8 mouse cellular contexts compared by ENCODE assay signal in the genomic region with DNA sequence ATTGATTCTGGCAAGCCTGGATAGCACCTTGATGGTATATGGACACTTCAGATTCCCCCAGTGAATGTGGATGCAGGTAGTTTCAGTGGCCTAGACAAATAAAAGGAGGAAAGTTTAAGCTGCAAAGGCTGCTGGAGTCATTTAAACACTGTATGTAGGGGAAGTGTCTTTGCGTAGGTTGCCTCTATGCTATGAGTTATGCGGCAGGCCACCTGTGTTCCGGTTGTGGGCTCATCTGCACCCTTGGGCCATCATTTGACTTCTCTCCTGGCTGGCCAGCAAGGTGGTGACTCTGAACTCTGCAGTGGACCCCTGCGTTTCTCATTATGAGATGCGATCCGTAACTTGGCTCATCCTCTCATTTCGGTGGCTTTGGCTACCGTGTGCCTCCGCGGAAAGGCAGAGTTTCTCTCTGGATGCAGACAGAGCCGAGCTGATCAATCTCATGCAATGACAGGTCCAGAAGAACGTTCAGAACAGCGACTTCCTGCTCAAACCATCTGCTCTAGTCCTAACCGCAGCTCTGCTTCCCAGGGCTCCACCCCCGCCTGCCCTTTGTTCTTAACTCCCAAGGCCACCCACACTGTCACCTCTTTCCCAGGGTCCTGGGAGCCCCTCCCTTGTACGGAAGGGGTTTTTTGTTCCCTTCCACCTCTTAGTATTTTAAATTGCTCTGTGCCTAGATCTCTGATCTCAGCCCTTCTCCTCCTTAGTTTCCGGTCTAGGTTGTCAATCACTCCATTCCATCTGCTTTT. TPM values are rescaled to one million over a fixed set of nuclear protein-coding genes. Genes with fewer than 3 reads are reported as not detected.
A peak's percentile ranks its signal among the peaks of the same experiment; 100 is the strongest.
DNase-seq lines count a peak whose midpoint lies in the region; ATAC-seq and TF ChIP-seq lines count a peak whose summit lies in the region.

No protein-coding gene starts in this region.

- ATAC-seq in lung, embryonic 14.5 days (ENCODE audit: insufficient read depth) = peak; percentile 71; the same call in 1 of the 2 replicates
- ATAC-seq in forebrain, embryonic 16.5 days = peak; percentile 80
- peak; percentile 77 for ATAC-seq in neural tube, embryonic 12.5 days (ENCODE audit: low FRiP score, low read depth)

- H3K27me3 ChIP-seq in lung, embryonic 14.5 days (ENCODE audit: insufficient read depth, low read length) = no peaks in the 10 kb centered on the region
- H3K27me3 ChIP-seq in forebrain, embryonic 16.5 days (replicated peaks; ENCODE audit: control insufficient read depth, insufficient read depth, low read length) = peaks cover 4% of the 10 kb centered on the region; the same call in 1 of the 2 replicates
- H3K27me3 ChIP-seq in liver, adult 2 months (ENCODE audit: control insufficient read depth, insufficient read depth, low read length) = no peaks in the 10 kb centered on the region
- no peaks in the 10 kb centered on the region for H3K27me3 ChIP-seq in neural tube, embryonic 12.5 days (replicated peaks)

- H3K36me3 ChIP-seq in lung, embryonic 14.5 days (ENCODE audit: insufficient read depth) = no peaks in the 10 kb centered on the region
- no peaks in the 10 kb centered on the region for H3K36me3 ChIP-seq in forebrain, embryonic 16.5 days (ENCODE audit: control insufficient read depth, insufficient read depth)
- no peaks in the 10 kb centered on the region for H3K36me3 ChIP-seq in liver, adult 2 months (ENCODE audit: control insufficient read depth, insufficient read depth, low read length)
- H3K36me3 ChIP-seq in neural tube, embryonic 12.5 days = no peaks in the 10 kb centered on the region

- no peak overlapping the region for H3K27ac ChIP-seq in lung, embryonic 14.5 days (ENCODE audit: low read depth)
- peak overlapping the region; percentile 82 for H3K27ac ChIP-seq in forebrain, embryonic 16.5 days (ENCODE audit: low read length)
- H3K27ac ChIP-seq in liver, adult 2 months (replicated peaks; ENCODE audit: insufficient read depth, low read depth, low read length) = no peak overlapping the region; the same call in 1 of the 2 replicates
- peak overlapping the region; percentile 51; the same call in 1 of the 2 replicates for H3K27ac ChIP-seq in neural tube, embryonic 12.5 days

- TF ChIP-seq POLR2A in liver, adult 2 months (IDR thresholded peaks at IDR 0.05; ENCODE audit: extremely low read depth, insufficient read depth, low read length) = no peak

- no peaks in the 10 kb centered on the region for H3K79me2 ChIP-seq in liver, adult 2 months (ENCODE audit: control insufficient read depth, insufficient read depth, low read length)

- peak overlapping the region; percentile 8; the same call in 1 of the 2 replicates for H3K4me3 ChIP-seq in lung, embryonic 14.5 days (ENCODE audit: low read depth, low read length)
- peak overlapping the region; percentile 32 for H3K4me3 ChIP-seq in forebrain, embryonic 16.5 days (replicated peaks; ENCODE audit: low read length)
- no peak overlapping the region for H3K4me3 ChIP-seq in liver, adult 2 months (ENCODE audit: insufficient read depth, low read depth, low read length)
- H3K4me3 ChIP-seq in neural tube, embryonic 12.5 days = no peak overlapping the region

- H3K4me2 ChIP-seq in lung, embryonic 14.5 days = peak overlapping the region; percentile 51
- peak overlapping the region; percentile 48 for H3K4me2 ChIP-seq in forebrain, embryonic 16.5 days (ENCODE audit: low read length)
- peak overlapping the region; percentile 50 for H3K4me2 ChIP-seq in neural tube, embryonic 12.5 days (replicated peaks)

- H3K4me1 ChIP-seq in lung, embryonic 14.5 days (ENCODE audit: insufficient read depth) = peaks cover 12% of the 10 kb centered on the region
- peaks cover 27% of the 10 kb centered on the region for H3K4me1 ChIP-seq in forebrain, embryonic 16.5 days (replicated peaks; ENCODE audit: control insufficient read depth, insufficient read depth, low read length)
- peaks cover 4% of the 10 kb centered on the region; the same call in 1 of the 2 replicates for H3K4me1 ChIP-seq in liver, adult 2 months (ENCODE audit: control insufficient read depth, insufficient read depth, low read length)
- H3K4me1 ChIP-seq in neural tube, embryonic 12.5 days = peaks cover 23% of the 10 kb centered on the region

- WGBS in lung, embryonic 14.5 days = 31% methylated on average over 17 of the region's 17 CpGs
- 15% methylated on average over 17 of the region's 17 CpGs for WGBS in forebrain, embryonic 16.5 days
- WGBS in liver, adult 2 months = 36% methylated on average over 17 of the region's 17 CpGs
- WGBS in neural tube, embryonic 12.5 days = 27% methylated on average over 17 of the region's 17 CpGs

- peak overlapping the region; percentile 27; the same call in 1 of the 2 replicates for H3K9ac ChIP-seq in lung, embryonic 14.5 days
- H3K9ac ChIP-seq in forebrain, embryonic 16.5 days (replicated peaks; ENCODE audit: low read depth, low read length) = peak overlapping the region; percentile 51; the same call in 1 of the 2 replicates
- no peak overlapping the region for H3K9ac ChIP-seq in liver, adult 2 months (ENCODE audit: low read depth, low read length)
- H3K9ac ChIP-seq in neural tube, embryonic 12.5 days = no peak overlapping the region

- peak; percentile 61 for DNase-seq in lung, embryonic 14.5 days
- no peak for DNase-seq in lung, adult 18-20 months
- peak; percentile 56 to 65 for DNase-seq in cerebellum, adult 18-20 months
- peak; percentile 11 for DNase-seq in kidney, adult 11 months
- DNase-seq in liver, adult 2 months (ENCODE audit: extremely low read depth, low read depth, low spot score) = peak; percentile 61
- DNase-seq in yolk sac, embryonic 10.5 days (ENCODE audit: low spot score) = no peak

- no peaks in the 10 kb centered on the region for H3K9me3 ChIP-seq in lung, embryonic 14.5 days (ENCODE audit: low read depth, low read length)
- no peaks in the 10 kb centered on the region for H3K9me3 ChIP-seq in forebrain, embryonic 16.5 days (ENCODE audit: control insufficient read depth, low read length)
- no peaks in the 10 kb centered on the region for H3K9me3 ChIP-seq in neural tube, embryonic 12.5 days

- TF ChIP-seq CTCF in lung, embryonic 14.5 days (IDR thresholded peaks at IDR 0.05; ENCODE audit: low read depth) = no peak
- no peak for TF ChIP-seq CTCF in liver, adult 2 months (IDR thresholded peaks at IDR 0.05; ENCODE audit: low read depth, low read length)

RNA-seq across cellular contexts. Expression of gene Hectd2, which starts 20.3 kb away (rescaled TPM):
- polyA plus RNA-seq in lung, embryonic 14.5 days (2014; fragmentation: Nextera tagmentation; extraction: Ambion mirVana) = 4.8 and 5.2 TPM in 2 replicates
- 13.0 and 14.7 TPM in 2 replicates for polyA plus RNA-seq in forebrain, embryonic 16.5 days (2015; fragmentation: Nextera tagmentation; extraction: Ambion mirVana)
- 1.5 and 1.7 TPM in 2 replicates for total RNA-seq in liver, adult 2 months (2014; rRNA removed)
- polyA plus RNA-seq in liver, adult 2 months (2012; rRNA removed) = 0.35 and 0.46 TPM in 2 replicates
- 7.1 TPM in 2 replicates for polyA plus RNA-seq in neural tube, embryonic 12.5 days (2016; fragmentation: Nextera tagmentation; extraction: Ambion mirVana)

Comparison
In these comparisons a context has a peak if more than half of its experiments do, and no peak if none do; other contexts are left out.
1. DNase-seq: peak in lung, embryonic 14.5 days (single experiment), cerebellum, adult 18-20 months (2 of 2), kidney, adult 11 months (single experiment) and liver, adult 2 months (single experiment); none in lung, adult 18-20 months (0 of 2) and yolk sac, embryonic 10.5 days (single experiment).
2. H3K27ac ChIP-seq: peak in forebrain, embryonic 16.5 days (single experiment) and neural tube, embryonic 12.5 days (single experiment); none in lung, embryonic 14.5 days (single experiment) and liver, adult 2 months (single experiment).
3. H3K4me3 ChIP-seq: peak in lung, embryonic 14.5 days (single experiment) and forebrain, embryonic 16.5 days (single experiment); none in liver, adult 2 months (single experiment) and neural tube, embryonic 12.5 days (single experiment).
4. H3K9ac ChIP-seq: peak in lung, embryonic 14.5 days (single experiment) and forebrain, embryonic 16.5 days (single experiment); none in liver, adult 2 months (single experiment) and neural tube, embryonic 12.5 days (single experiment).
5. Peak in every context shown above with its lines, with median percentiles within 50 percentile points of each other: ATAC-seq and H3K4me2 ChIP-seq.